ENCODE assay signal across 9 mouse cellular contexts in the genomic region with DNA sequence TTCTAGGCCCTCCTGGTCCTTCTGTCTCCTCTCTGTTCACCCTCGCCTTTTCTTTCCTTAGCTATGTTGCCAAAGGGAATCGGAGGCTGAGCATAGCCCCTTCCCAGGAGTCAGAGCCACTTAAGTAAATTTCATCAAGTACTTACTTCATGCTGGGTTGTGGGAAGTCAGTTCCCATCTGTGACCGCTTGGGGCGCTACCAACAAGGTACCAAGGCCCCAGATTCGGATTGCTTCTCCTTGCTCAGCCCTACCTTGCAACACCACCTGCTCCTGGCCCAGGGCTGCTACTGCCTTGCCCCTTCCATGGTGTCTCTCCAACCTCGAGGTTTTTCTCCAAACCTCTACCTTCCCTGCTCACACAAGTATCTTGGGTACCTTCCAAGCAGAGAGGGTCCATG. TPM values are rescaled to one million over a fixed set of nuclear protein-coding genes. Genes with fewer than 3 reads are reported as not detected.
DNase-seq lines count a peak whose midpoint lies in the region; ATAC-seq and TF ChIP-seq lines count a peak whose summit lies in the region.
"Had no signal": no experiment of that assay in that cellular context is flagged by ENCODE, and none has a peak within 500 bp of the region (broad histone marks: within the 10 kb centered on the region; RNA-seq: fewer than 3 reads in every experiment).

No protein-coding gene starts in this region.

- no peak for DNase-seq in left cerebral cortex, adult 2 months (ENCODE audit: extremely low spot score in 1 of 2, low spot score in 2 of 2)
- DNase-seq in left cerebral cortex, adult 8-10 months (ENCODE audit: low spot score in 2 of 2): no peak
- DNase-seq in T-cell, adult 2 months (ENCODE audit: low spot score): peak; percentile 32
- DNase-seq in induced T-regulatory cell, adult 2 months (ENCODE audit: low read depth): peak; percentile 70
- peak; percentile 20 to 59 for DNase-seq in spleen, postnatal 10 days (ENCODE audit: low spot score in 2 of 2)
- no peak for DNase-seq in adrenal gland, postnatal 4 days (ENCODE audit: low spot score in 2 of 2)
- no peak for DNase-seq in hindbrain, embryonic 14.5 days (ENCODE audit: low spot score)

- H3K4me3 ChIP-seq in left cerebral cortex, adult 2 months: no peak overlapping the region
- no peak overlapping the region for H3K4me3 ChIP-seq in hindbrain, embryonic 14.5 days (replicated peaks; ENCODE audit: low read length)
- H3K4me3 ChIP-seq: heart, embryonic 13.5 days; megakaryocyte, embryonic 14.5 days had no signal

- H3K9ac ChIP-seq in hindbrain, embryonic 14.5 days: no peak overlapping the region
- H3K9ac ChIP-seq: heart, embryonic 13.5 days had no signal

- no peaks in the 10 kb centered on the region for H3K9me3 ChIP-seq in hindbrain, embryonic 14.5 days (ENCODE audit: control insufficient read depth, low read length)
- H3K9me3 ChIP-seq: heart, embryonic 13.5 days had no signal

- no peaks in the 10 kb centered on the region for H3K36me3 ChIP-seq in hindbrain, embryonic 14.5 days (replicated peaks; ENCODE audit: control insufficient read depth, insufficient read depth)
- H3K36me3 ChIP-seq: heart, embryonic 13.5 days had no signal

- H3K4me1 ChIP-seq in hindbrain, embryonic 14.5 days (replicated peaks; ENCODE audit: control insufficient read depth, insufficient read depth, low read length): no peaks in the 10 kb centered on the region
- H3K4me1 ChIP-seq: heart, embryonic 13.5 days; megakaryocyte, embryonic 14.5 days had no signal

- ATAC-seq in hindbrain, embryonic 14.5 days (ENCODE audit: low FRiP score): no peak

- intact Hi-C loops in left cerebral cortex, adult 2 months (cut with DNase I): no loop called here

- no peak overlapping the region for H3K27ac ChIP-seq in left cerebral cortex, adult 2 months
- H3K27ac ChIP-seq in hindbrain, embryonic 14.5 days: no peak overlapping the region
- H3K27ac ChIP-seq: heart, embryonic 13.5 days had no signal

- H3K4me2 ChIP-seq in hindbrain, embryonic 14.5 days (replicated peaks): no peak overlapping the region
- H3K4me2 ChIP-seq: heart, embryonic 13.5 days had no signal

- peak; percentile 60 for TF ChIP-seq CTCF in left cerebral cortex, adult 2 months (IDR thresholded peaks at IDR 0.05)

- 49% methylated on average over 6 of the region's 6 CpGs for WGBS in hindbrain, embryonic 14.5 days

- H3K27me3 ChIP-seq in hindbrain, embryonic 14.5 days (ENCODE audit: control insufficient read depth, insufficient read depth, low read length): no peaks in the 10 kb centered on the region

RNA-seq across cellular contexts. Expression of a gene that starts 5.3 kb away (rescaled TPM):
- 100 to 1,000 TPM; 347 to 364 TPM for total RNA-seq in left cerebral cortex, adult 2 months (2021)
- total RNA-seq in left cerebral cortex, adult 8-10 months (2022): 100 to 1,000 TPM; 351 to 426 (median 388) TPM
- 1 to 10 TPM; 2.0 to 2.2 TPM for total RNA-seq in adrenal gland, postnatal 4 days (2021)
- 15.4 and 19.0 TPM in 2 replicates for polyA plus RNA-seq in hindbrain, embryonic 14.5 days (2014; fragmentation: Nextera tagmentation; extraction: Ambion mirVana)

RNA-seq across cellular contexts. Expression of a gene that starts 51.7 kb away (rescaled TPM):
- total RNA-seq in left cerebral cortex, adult 2 months (2021): 10 to 100 TPM; 16.7 to 20.1 TPM
- 10 to 100 TPM; 21.6 to 40.6 (median 29.6) TPM for total RNA-seq in left cerebral cortex, adult 8-10 months (2022)
- total RNA-seq in adrenal gland, postnatal 4 days (2021): 10 to 100 TPM; 21.5 to 22.3 TPM
- 3.4 and 4.6 TPM in 2 replicates for polyA plus RNA-seq in hindbrain, embryonic 14.5 days (2014; fragmentation: Nextera tagmentation; extraction: Ambion mirVana)

RNA-seq across cellular contexts. Expression of a gene that starts 58.7 kb away (rescaled TPM):
- 1 to 10 TPM; 7.5 to 8.0 TPM for total RNA-seq in left cerebral cortex, adult 2 months (2021)
- 1 to 10 TPM; 6.7 to 8.0 (median 7.6) TPM for total RNA-seq in left cerebral cortex, adult 8-10 months (2022)
- total RNA-seq in adrenal gland, postnatal 4 days (2021): under 1 TPM; 0.22 to 0.23 TPM
- 0.40 and 0.86 TPM in 2 replicates for polyA plus RNA-seq in hindbrain, embryonic 14.5 days (2014; fragmentation: Nextera tagmentation; extraction: Ambion mirVana)
- polyA plus RNA-seq: heart, embryonic 13.5 days had no signal

Comparison
In these comparisons a context has a peak if more than half of its experiments do, and no peak if none do; other contexts are left out.
1. DNase-seq: peak in T-cell, adult 2 months (single experiment), induced T-regulatory cell, adult 2 months (single experiment) and spleen, postnatal 10 days (2 of 2); none in left cerebral cortex, adult 2 months (0 of 2), left cerebral cortex, adult 8-10 months (0 of 2), adrenal gland, postnatal 4 days (0 of 2) and hindbrain, embryonic 14.5 days (single experiment).
2. RNA of a gene that starts 5.3 kb away (total RNA-seq): 351 to 426 TPM in left cerebral cortex, adult 8-10 months and 347 to 364 TPM in left cerebral cortex, adult 2 months; 2.0 to 2.2 TPM in adrenal gland, postnatal 4 days; every median in the first group is over 100 times any median in the second.
3. RNA of a gene that starts 58.7 kb away (total RNA-seq): 7.5 to 8.0 TPM in left cerebral cortex, adult 2 months and 6.7 to 8.0 TPM in left cerebral cortex, adult 8-10 months; 0.22 to 0.23 TPM in adrenal gland, postnatal 4 days; every median in the first group is over 4 times any median in the second.